Mouse (Mus musculus) forebrain, embryonic 16.5 days (tissue): ENCODE measurements around the gene Nkain2. TPM values are rescaled to one million over a fixed set of nuclear protein-coding genes. Genes with fewer than 3 reads are reported as not detected.
"Not testable (repeated sequence)": the region's sequence is repeated elsewhere in the genome, so short reads cannot be mapped to it uniquely, and the experiment has no call there.

Experiments used
- ATAC-seq: fragments of 200-750 bp; cut with Nextera tagmentation; 2 replicates; pipeline ENCODE4 v1.8.0; 2017; ENCODE audit warnings: mild to moderate bottlenecking, moderate library complexity
- H3K27ac ChIP-seq: fragments of 300-500 bp; sonication (generic); 2 replicates; pipeline ENCODE4 v1.5.1; 2014; ENCODE audit warnings: low read length, control low read depth
- H3K27me3 ChIP-seq: fragments of 300-500 bp; sonication (generic); replicated peaks from 2 replicates; pipeline ENCODE4 v1.6.1; 2014; ENCODE audit warnings: low read length; ENCODE audit not compliant: control insufficient read depth, insufficient read depth
- H3K36me3 ChIP-seq: fragments of 300-500 bp; sonication (generic); 2 replicates; pipeline ENCODE4 v1.6.1; 2014; ENCODE audit not compliant: control insufficient read depth, insufficient read depth
- H3K4me1 ChIP-seq: fragments of 300-500 bp; sonication (generic); replicated peaks from 2 replicates; pipeline ENCODE4 v1.6.1; 2014; ENCODE audit warnings: low read length; ENCODE audit not compliant: control insufficient read depth, insufficient read depth
- H3K4me2 ChIP-seq: fragments of 300-500 bp; sonication (generic); 2 replicates; pipeline ENCODE4 v1.6.1; 2014; ENCODE audit warnings: mild to moderate bottlenecking, low read length, control low read depth
- H3K4me3 ChIP-seq: fragments of 300-500 bp; sonication (generic); replicated peaks from 2 replicates; pipeline ENCODE4 v1.5.1; 2014; ENCODE audit warnings: mild to moderate bottlenecking, low read length, control low read depth
- H3K9ac ChIP-seq: fragments of 300-500 bp; sonication (generic); replicated peaks from 2 replicates; pipeline ENCODE4 v1.6.1; 2014; ENCODE audit warnings: low read depth, low read length, control low read depth
- H3K9me3 ChIP-seq: fragments of 300-500 bp; sonication (generic); 2 replicates; pipeline ENCODE4 v1.6.1; 2016; ENCODE audit warnings: low read length; ENCODE audit not compliant: control insufficient read depth
- WGBS: fragments of 180-500 bp; shearing (Covaris S2); extraction: QIAGEN DNeasy Blood & Tissue Kit; methylation state at CpG from one replicate; pipeline ENCODE4 v1.1.7; 2014; 5-methylcytosine and 5-hydroxymethylcytosine counted together
- polyA plus RNA-seq: library from polyadenylated mRNA; unstranded; fragments of >200 nt; fragmentation: Nextera tagmentation; extraction: Ambion mirVana; gene quantifications from 2 replicates; pipeline ENCODE4 v1.2.1, GENCODE M21; 2015

The Nkain2 gene
- polyA plus RNA-seq, 1 experiment from 2014 or later, result 16.8 TPM

DNA sequence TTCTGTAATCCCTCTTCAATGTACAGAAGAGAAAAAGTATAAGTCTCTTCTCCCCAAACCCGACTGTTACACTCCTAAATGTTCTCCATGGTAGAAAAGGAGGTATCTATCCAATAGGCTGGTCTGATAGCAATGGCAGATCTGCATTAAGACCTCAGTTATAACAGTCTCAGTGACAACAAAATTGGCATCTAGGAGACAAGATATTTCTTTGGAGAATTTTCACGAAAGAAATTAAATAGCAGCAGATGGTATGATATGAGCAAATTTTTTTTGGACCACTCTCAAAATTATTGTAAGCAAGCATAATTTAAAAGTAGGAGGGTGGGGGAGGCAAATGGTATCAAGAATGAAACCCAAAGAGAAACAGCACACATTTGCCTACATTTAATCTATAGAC, 94.0 kb downstream of the Nkain2 start:
- Histone ChIP-seq H3K27me3 (no peaks in the 10 kb centered on the region), H3K27ac (no peak overlapping the region), H3K4me2 (no peak overlapping the region), H3K9ac (no peak overlapping the region), H3K4me3 (no peak overlapping the region), H3K9me3 (no peaks in the 10 kb centered on the region), H3K4me1 (no peaks in the 10 kb centered on the region), H3K36me3 (no peaks in the 10 kb centered on the region)
- ATAC-seq, result peak; percentile 72
- 63% methylated on average over 2 of the region's 2 CpGs for WGBS

DNA sequence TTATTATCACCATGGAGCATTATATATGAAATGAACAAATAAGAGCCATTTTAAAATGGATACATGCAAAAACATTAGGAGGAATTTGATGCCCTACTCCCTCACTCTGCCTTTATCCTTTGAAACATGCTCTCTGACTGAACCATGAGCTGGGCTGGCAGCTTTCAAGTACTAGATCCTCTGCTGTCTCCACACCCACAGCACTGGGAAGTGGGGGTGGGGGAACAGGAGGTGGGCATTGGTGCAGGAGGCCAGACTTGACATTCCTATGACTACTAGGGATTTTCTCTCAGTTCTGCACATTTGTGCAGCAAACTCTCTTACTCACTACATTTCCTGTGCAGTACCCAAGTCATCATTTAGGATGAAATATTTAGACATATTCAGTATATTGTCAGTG, 99.7 kb downstream of the Nkain2 start:
- no peak overlapping the region for H3K4me3 ChIP-seq
- no peak overlapping the region for H3K27ac ChIP-seq
- ATAC-seq, result no peak
- H3K9me3 ChIP-seq, result no peaks in the 10 kb centered on the region
- H3K4me2 ChIP-seq, result no peak overlapping the region
- no peaks in the 10 kb centered on the region for H3K27me3 ChIP-seq
- no peaks in the 10 kb centered on the region for H3K4me1 ChIP-seq
- no peak overlapping the region for H3K9ac ChIP-seq
- H3K36me3 ChIP-seq, result no peaks in the 10 kb centered on the region

DNA sequence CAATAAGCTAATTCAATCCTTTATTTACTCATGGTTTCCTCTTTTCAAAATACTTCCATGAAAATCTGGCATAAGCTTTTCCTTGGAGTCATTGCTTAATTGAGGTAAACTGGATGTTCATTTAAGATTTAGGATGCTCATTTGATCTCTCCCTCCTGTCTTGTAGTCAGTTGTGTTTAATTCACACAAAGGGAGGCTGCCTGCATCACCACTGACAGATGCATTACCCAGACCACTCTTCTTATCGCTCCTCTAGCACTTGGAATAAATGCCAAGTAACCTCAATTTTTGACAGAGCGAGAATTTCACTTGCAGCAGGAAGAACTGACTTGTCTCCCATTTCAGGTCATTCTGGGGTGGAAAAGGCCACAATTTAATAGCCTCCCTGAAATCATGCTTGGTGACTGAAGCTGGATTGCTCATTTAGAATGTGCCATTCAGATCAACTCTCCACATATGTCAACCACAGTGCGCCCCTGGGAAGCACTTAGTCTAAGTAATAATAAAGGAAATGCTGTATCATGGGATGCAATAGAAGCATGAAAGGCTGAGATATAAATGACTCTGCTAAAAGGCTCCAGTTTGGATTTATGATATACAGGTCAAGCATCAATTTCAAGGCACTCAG, 107.4 kb downstream of the Nkain2 start:
- H3K27me3 ChIP-seq, result no peaks in the 10 kb centered on the region
- no peak overlapping the region for H3K4me2 ChIP-seq
- no peak for ATAC-seq
- no peaks in the 10 kb centered on the region for H3K4me1 ChIP-seq
- no peak overlapping the region for H3K27ac ChIP-seq
- 72% methylated on average over 3 of the region's 3 CpGs for WGBS
- no peaks in the 10 kb centered on the region for H3K36me3 ChIP-seq
- no peaks in the 10 kb centered on the region for H3K9me3 ChIP-seq
- H3K4me3 ChIP-seq, result no peak overlapping the region
- no peak overlapping the region for H3K9ac ChIP-seq

DNA sequence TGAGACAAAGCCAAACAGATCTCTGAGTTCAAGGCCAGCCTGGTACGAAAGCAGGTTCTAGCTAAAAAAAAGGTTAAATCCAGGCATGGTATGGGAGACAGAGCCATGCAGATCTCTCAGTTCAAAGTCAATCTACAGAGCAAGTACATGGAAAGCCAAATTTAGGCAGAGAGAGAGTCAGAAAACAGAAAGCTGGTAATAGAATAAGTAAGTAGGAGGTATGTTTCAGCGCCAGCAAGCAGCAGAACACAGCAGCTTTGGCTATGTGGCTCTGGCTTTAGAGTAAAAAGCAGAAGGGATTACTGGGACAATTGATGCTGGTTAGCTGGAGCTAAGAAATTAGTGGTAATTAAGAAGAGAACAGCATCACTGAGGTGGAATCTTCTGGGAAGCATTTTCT, 151.3 kb downstream of the Nkain2 start:
- no peak for ATAC-seq
- Histone ChIP-seq H3K4me3 (no peak overlapping the region), H3K36me3 (no peaks in the 10 kb centered on the region), H3K27ac (no peak overlapping the region), H3K9me3 (no peaks in the 10 kb centered on the region), H3K4me1 (no peaks in the 10 kb centered on the region), H3K27me3 (no peaks in the 10 kb centered on the region), H3K4me2 (no peak overlapping the region), H3K9ac (no peak overlapping the region)
- WGBS, result 87% methylated on average over 2 of the region's 2 CpGs

DNA sequence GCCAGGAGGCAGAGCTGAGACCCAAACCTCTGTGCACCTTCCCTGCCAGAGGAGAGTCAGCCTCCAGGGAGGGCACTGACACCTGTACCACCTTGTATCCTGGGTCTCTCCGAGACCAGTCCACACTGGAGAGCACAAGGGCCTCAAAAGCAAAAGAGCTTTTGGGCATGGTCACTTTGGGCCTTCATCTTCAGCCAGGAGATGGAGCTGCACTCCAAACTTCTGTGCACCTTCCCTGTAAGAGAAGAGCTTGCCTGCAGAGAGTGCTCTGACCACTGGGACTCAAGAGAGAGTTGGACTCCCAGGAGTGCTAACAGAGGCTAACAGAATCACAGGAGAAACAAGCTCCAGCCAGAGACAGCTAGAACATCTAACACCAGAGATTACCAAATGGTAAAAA, 183.7 kb downstream of the Nkain2 start:
- H3K27me3 ChIP-seq, H3K4me3 ChIP-seq, H3K4me1 ChIP-seq, H3K27ac ChIP-seq, H3K4me2 ChIP-seq, ATAC-seq, H3K9ac ChIP-seq, H3K9me3 ChIP-seq, H3K36me3 ChIP-seq: not testable (repeated sequence)
- 95% methylated on average over 1 of the region's 1 CpGs for WGBS

DNA sequence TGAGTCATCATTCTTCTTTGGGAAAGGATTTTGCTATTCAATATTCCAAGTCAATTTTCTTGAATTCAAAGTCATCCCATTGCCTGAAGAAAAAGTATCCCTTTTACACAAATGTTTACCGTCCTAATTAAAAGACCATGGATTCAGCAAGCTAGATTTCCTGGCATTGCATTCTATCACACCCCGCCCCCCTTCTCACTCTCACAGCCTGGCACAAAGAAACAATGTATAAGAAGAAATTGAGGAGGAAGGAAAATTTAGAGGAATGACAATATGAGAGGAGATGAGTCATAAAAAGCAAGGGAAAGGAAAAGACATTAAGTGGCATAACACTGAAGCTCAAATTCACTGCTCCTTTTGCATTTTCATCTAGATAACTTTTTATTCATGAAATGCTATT, 193.6 kb downstream of the Nkain2 start:
- no peaks in the 10 kb centered on the region for H3K36me3 ChIP-seq
- H3K27me3 ChIP-seq, result no peaks in the 10 kb centered on the region
- no peak overlapping the region for H3K4me3 ChIP-seq
- no peaks in the 10 kb centered on the region for H3K4me1 ChIP-seq
- H3K9ac ChIP-seq, result no peak overlapping the region
- WGBS, result 64% methylated on average over 2 of the region's 2 CpGs
- no peak overlapping the region for H3K27ac ChIP-seq
- no peak for ATAC-seq
- no peak overlapping the region for H3K4me2 ChIP-seq
- H3K9me3 ChIP-seq, result no peaks in the 10 kb centered on the region

DNA sequence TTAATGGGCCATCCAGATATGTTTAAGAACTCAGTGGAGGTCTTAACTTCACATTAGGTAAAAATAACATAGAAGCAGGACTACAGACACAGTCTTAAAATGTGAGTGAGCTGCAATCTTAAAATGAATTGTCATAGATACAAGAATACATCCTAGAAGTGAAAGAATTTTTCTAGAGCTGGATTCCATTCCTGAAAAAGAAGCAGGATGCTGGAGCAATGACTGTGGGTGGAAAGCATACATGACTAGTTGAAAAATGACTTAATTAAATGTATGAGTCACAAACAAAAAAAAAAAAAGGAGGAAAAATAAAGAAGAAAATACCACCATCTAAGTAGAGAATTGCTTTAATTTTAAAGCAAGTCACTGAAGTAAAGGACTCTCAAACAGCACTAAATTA, 205.7 kb downstream of the Nkain2 start:
- no peaks in the 10 kb centered on the region for H3K4me1 ChIP-seq
- no peaks in the 10 kb centered on the region for H3K27me3 ChIP-seq
- no peak overlapping the region for H3K4me3 ChIP-seq
- no peak overlapping the region for H3K9ac ChIP-seq
- H3K4me2 ChIP-seq, result no peak overlapping the region
- no peaks in the 10 kb centered on the region for H3K9me3 ChIP-seq
- H3K36me3 ChIP-seq, result no peaks in the 10 kb centered on the region
- ATAC-seq, result no peak
- no peak overlapping the region for H3K27ac ChIP-seq

DNA sequence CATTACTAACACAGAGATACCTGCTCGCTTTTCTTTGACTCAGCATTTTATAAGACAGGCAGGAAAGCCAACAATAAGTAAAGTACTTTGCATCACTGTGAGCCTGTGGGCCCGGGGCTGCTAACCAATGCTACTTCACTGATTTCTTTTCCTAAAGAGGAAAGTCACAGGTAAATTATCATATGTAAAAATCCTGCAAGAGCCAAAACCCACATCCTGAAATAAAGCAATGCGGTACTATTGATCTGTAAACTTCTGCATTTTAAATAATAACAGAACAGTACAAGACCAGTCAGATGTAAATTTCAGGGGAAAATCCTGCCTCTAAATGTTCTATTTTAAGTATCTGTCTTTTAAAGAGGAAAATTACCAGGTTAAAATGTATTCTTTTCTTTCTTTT, 250.0 kb downstream of the Nkain2 start:
- no peak overlapping the region for H3K9ac ChIP-seq
- H3K9me3 ChIP-seq, result no peaks in the 10 kb centered on the region
- no peaks in the 10 kb centered on the region for H3K4me1 ChIP-seq
- H3K27ac ChIP-seq, result no peak overlapping the region
- H3K4me3 ChIP-seq, result no peak overlapping the region
- WGBS, result 82% methylated on average over 3 of the region's 3 CpGs
- no peaks in the 10 kb centered on the region for H3K27me3 ChIP-seq
- ATAC-seq, result no peak
- H3K4me2 ChIP-seq, result no peak overlapping the region
- H3K36me3 ChIP-seq, result no peaks in the 10 kb centered on the region

DNA sequence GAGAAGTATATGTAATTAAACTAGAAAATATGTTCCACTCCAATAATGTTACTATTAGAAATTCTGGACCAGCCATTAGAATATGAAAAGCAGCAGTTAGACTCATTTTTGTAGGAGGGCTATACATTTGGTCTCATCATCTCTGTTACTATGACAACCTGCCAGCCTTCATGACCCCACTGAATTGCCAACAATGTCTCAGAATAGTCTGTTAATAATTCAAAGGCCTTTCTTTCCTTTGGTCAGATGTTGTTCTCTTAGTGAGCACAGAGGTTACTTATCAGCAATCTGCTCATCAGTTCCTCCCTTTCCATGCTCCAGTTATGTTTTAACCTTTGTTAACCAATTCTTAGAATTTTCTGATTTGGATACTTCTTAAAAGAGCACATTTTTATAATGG, 251.1 kb downstream of the Nkain2 start:
- Histone ChIP-seq H3K4me2 (no peak overlapping the region), H3K9me3 (no peaks in the 10 kb centered on the region), H3K9ac (no peak overlapping the region), H3K4me3 (no peak overlapping the region), H3K4me1 (no peaks in the 10 kb centered on the region), H3K36me3 (no peaks in the 10 kb centered on the region), H3K27ac (no peak overlapping the region), H3K27me3 (no peaks in the 10 kb centered on the region)
- ATAC-seq, result no peak

DNA sequence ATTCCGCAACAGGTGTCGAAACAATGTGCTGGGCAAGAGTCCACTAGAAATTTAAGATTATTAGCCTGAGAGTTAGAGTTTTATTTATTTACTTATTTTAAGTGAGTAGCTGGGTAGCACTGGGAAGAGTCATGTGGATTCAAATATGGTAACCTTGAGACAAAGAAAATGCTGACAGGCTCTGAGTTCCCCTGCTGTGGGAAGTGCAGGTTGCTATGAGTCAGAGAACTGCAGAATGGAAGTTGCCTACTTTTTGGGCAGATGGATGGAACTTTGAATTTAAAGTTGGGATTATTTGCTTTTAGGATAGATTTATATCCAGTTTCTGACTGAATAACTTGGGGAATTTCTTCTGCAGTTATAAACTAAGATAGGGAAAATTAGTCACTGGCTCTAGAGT, 259.2 kb downstream of the Nkain2 start:
- H3K4me3 ChIP-seq, result no peak overlapping the region
- WGBS, result 93% methylated on average over 2 of the region's 2 CpGs
- no peak overlapping the region for H3K27ac ChIP-seq
- no peaks in the 10 kb centered on the region for H3K4me1 ChIP-seq
- H3K9ac ChIP-seq, result no peak overlapping the region
- no peak overlapping the region for H3K4me2 ChIP-seq
- no peaks in the 10 kb centered on the region for H3K9me3 ChIP-seq
- ATAC-seq, result no peak
- H3K36me3 ChIP-seq, result no peaks in the 10 kb centered on the region
- H3K27me3 ChIP-seq, result no peaks in the 10 kb centered on the region
